Mouse (Mus musculus) layer of hippocampus, postnatal 25 days (tissue): ENCODE data around the gene Tmc6. TPM values are rescaled to one million over a fixed set of nuclear protein-coding genes. Genes with fewer than 3 reads are reported as not detected.

Source experiments
- DNase-seq, 2 experiments: peaks; one replicate each; pipeline ENCODE4 v3.0.0; 2022; ENCODE audit warnings: mixed read lengths in 2 of 2, low spot score in 1 of 2; ENCODE audit errors: extremely low spot score in 1 of 2
- total RNA-seq, 2 experiments: library from RNA; stranded (reverse); gene quantifications; 2 replicates each; pipeline ENCODE4 v1.2.3; 2021

Tmc6 gene
- total RNA-seq, 2 experiments from 2014 or later = 5.3 to 5.5 TPM

- DNase-seq = no peak
Observed at GRCm38 (mm10) chr11:117760374-117761119, 21.5 kb downstream of the Tmc6 start.

GRCm38 (mm10) chr11:117759267-117759666, 22.7 kb downstream of the Tmc6 start:
- DNase-seq = no peak

GRCm38 (mm10) chr11:117755891-117756290, 26.1 kb downstream of the Tmc6 start:
- DNase-seq = no peak

GRCm38 (mm10) chr11:117751544-117751943, 30.5 kb downstream of the Tmc6 start:
- no peak for DNase-seq

GRCm38 (mm10) chr11:117749414-117749813, 32.6 kb downstream of the Tmc6 start:
- DNase-seq = peak; percentile 58 to 69

- no peak for DNase-seq
Observed at GRCm38 (mm10) chr11:117748628-117749027, 33.4 kb downstream of the Tmc6 start.

- DNase-seq = no peak
Observed at GRCm38 (mm10) chr11:117743454-117744030, 38.5 kb downstream of the Tmc6 start.

GRCm38 (mm10) chr11:117742715-117743114, 39.3 kb downstream of the Tmc6 start:
- DNase-seq = no peak

GRCm38 (mm10) chr11:117742243-117742642, 39.8 kb downstream of the Tmc6 start:
- no peak for DNase-seq

- DNase-seq = no peak
Observed at GRCm38 (mm10) chr11:117741128-117741527, 40.9 kb downstream of the Tmc6 start.

- no peak for DNase-seq
Observed at GRCm38 (mm10) chr11:117738123-117738522, 43.9 kb downstream of the Tmc6 start.

GRCm38 (mm10) chr11:117736037-117736689, 45.8 kb downstream of the Tmc6 start:
- DNase-seq = no peak

- no peak for DNase-seq
Observed at GRCm38 (mm10) chr11:117731470-117731869, 50.5 kb downstream of the Tmc6 start.

- DNase-seq = no peak
Observed at GRCm38 (mm10) chr11:117730490-117730838, 51.5 kb downstream of the Tmc6 start.

- no peak for DNase-seq
Observed at GRCm38 (mm10) chr11:117729798-117730489, 52.1 kb downstream of the Tmc6 start.

- DNase-seq = no peak
Observed at GRCm38 (mm10) chr11:117729341-117729740, 52.7 kb downstream of the Tmc6 start.

- no peak for DNase-seq
Observed at GRCm38 (mm10) chr11:117728841-117729240, 53.2 kb downstream of the Tmc6 start.

- no peak for DNase-seq
Observed at GRCm38 (mm10) chr11:117728245-117728644, 53.8 kb downstream of the Tmc6 start.

GRCm38 (mm10) chr11:117727031-117727430, 55.0 kb downstream of the Tmc6 start:
- DNase-seq = no peak

- DNase-seq = no peak
Observed at GRCm38 (mm10) chr11:117724604-117725301, 57.2 kb downstream of the Tmc6 start.
